Mouse (Mus musculus) spleen, adult 2 months (tissue): ENCODE data around the gene Fut11. TPM values are rescaled to one million over a fixed set of nuclear protein-coding genes. Genes with fewer than 3 reads are reported as not detected.

Experiments used
- DNase-seq, 2 experiments: peaks; one replicate each; pipeline versions ENCODE4 v3.0.0 to v3.0.0-alpha.2; 2012 to 2021; ENCODE audit warnings: low spot score in 2 of 2, low read depth in 1 of 2
- H3K27ac ChIP-seq: fragments of 200-500 bp; 2 replicates; pipeline ENCODE4 v1.5.1; 2012; ENCODE audit warnings: low read length, inconsistent platforms; ENCODE audit not compliant: insufficient read depth
- H3K27me3 ChIP-seq: fragments of 200-500 bp; 2 replicates; pipeline ENCODE4 v1.6.1; 2012; ENCODE audit warnings: mild to moderate bottlenecking, moderate library complexity, low read length, inconsistent platforms; ENCODE audit not compliant: control insufficient read depth, insufficient read depth
- H3K36me3 ChIP-seq: fragments of 200-500 bp; 2 replicates; pipeline ENCODE4 v1.6.1; 2012; ENCODE audit warnings: mild to moderate bottlenecking, low read length, inconsistent platforms; ENCODE audit not compliant: control insufficient read depth, insufficient read depth
- H3K4me1 ChIP-seq: fragments of 200-500 bp; 2 replicates; pipeline ENCODE4 v1.6.1; 2011; ENCODE audit warnings: inconsistent platforms; ENCODE audit not compliant: control insufficient read depth, insufficient read depth, insufficient read length
- H3K4me3 ChIP-seq: fragments of 200-500 bp; 2 replicates; pipeline ENCODE4 v1.5.1; 2011; ENCODE audit warnings: mild to moderate bottlenecking, inconsistent platforms; ENCODE audit not compliant: insufficient read depth, insufficient read length; ENCODE audit errors: extremely low read depth
- CTCF ChIP-seq: fragments of 200-500 bp; IDR thresholded peaks from 2 replicates; pipeline ENCODE4 v1.5.1; 2011; ENCODE audit warnings: mild to moderate bottlenecking, inconsistent platforms; ENCODE audit not compliant: insufficient read depth, insufficient read length, insufficient replicate concordance; ENCODE audit errors: extremely low read depth
- POLR2A ChIP-seq: fragments of 200-500 bp; IDR thresholded peaks from 2 replicates; pipeline ENCODE4 v1.6.1; 2011; ENCODE audit warnings: low read depth, low read length, inconsistent platforms
- WGBS: fragments of 180-500 bp; shearing (Covaris S2); methylation state at CpG from one replicate; pipeline ENCODE4 v1.1.7; 2018; 5-methylcytosine and 5-hydroxymethylcytosine counted together
- polyA plus RNA-seq: library from polyadenylated mRNA; depleted of rRNA; stranded (reverse); fragments of >200 nt; gene quantifications from 2 replicates; pipeline ENCODE4 v1.2.3, GENCODE M21; 2012

Gene Fut11
- polyA plus RNA-seq, 1 experiment: 10.5 TPM

- no peak for TF ChIP-seq CTCF
- TF ChIP-seq POLR2A: no peak
- no peak overlapping the region for H3K4me3 ChIP-seq
- no peak for DNase-seq
- H3K36me3 ChIP-seq: no peaks in the 10 kb centered on the region
- no peaks in the 10 kb centered on the region for H3K27me3 ChIP-seq
- H3K27ac ChIP-seq: no peak overlapping the region
- 87% methylated on average over 9 of the region's 9 CpGs for whole genome bisulfite sequencing
- H3K4me1 ChIP-seq: no peaks in the 10 kb centered on the region
Measured at GRCm38 (mm10) chr14:20655731-20656130, 39.0 kb upstream of the Fut11 start.

GRCm38 (mm10) chr14:20656361-20656760 lies 38.4 kb upstream of the Fut11 start, which contains the start of gene Myoz1:
Gene Myoz1, minus strand, starts transcription at chr14:20656540.
- Histone ChIP-seq H3K36me3 (no peaks in the 10 kb centered on the region), H3K27me3 (no peaks in the 10 kb centered on the region), H3K4me1 (no peaks in the 10 kb centered on the region), H3K4me3 (no peak within 1 kb of the TSS), H3K27ac (no peak within 1 kb of the TSS)
- TF ChIP-seq POLR2A (no peak), CTCF (no peak)
- DNase-seq: no peak
- WGBS: 91% methylated on average over 11 of the region's 11 CpGs

- Histone ChIP-seq H3K4me3 (no peak overlapping the region), H3K27ac (no peak overlapping the region), H3K27me3 (0 out of 2 replicates have a peak, but pooled peaks cover 2% of the 10 kb centered on the region), H3K4me1 (no peaks in the 10 kb centered on the region), H3K36me3 (no peaks in the 10 kb centered on the region)
- no peak for DNase-seq
- no peak for TF ChIP-seq POLR2A
- TF ChIP-seq CTCF: peak; percentile 8; the same call in 1 of the 2 replicates
Measured at GRCm38 (mm10) chr14:20658326-20658725, 36.4 kb upstream of the Fut11 start.

GRCm38 (mm10) chr14:20658902-20659301 lies 35.9 kb upstream of the Fut11 start:
- DNase-seq: no peak
- Histone ChIP-seq H3K4me1 (no peaks in the 10 kb centered on the region), H3K27ac (no peak overlapping the region), H3K4me3 (no peak overlapping the region), H3K27me3 (0 out of 2 replicates have a peak, but pooled peaks cover 2% of the 10 kb centered on the region), H3K36me3 (no peaks in the 10 kb centered on the region)
- TF ChIP-seq POLR2A: no peak
- no peak for TF ChIP-seq CTCF
- WGBS: 90% methylated on average over 6 of the region's 6 CpGs

- H3K27me3 ChIP-seq: 0 out of 2 replicates have a peak, but pooled peaks cover 2% of the 10 kb centered on the region
- H3K4me3 ChIP-seq: no peak overlapping the region
- WGBS: over 99% methylated on average over 7 of the region's 7 CpGs
- no peaks in the 10 kb centered on the region for H3K4me1 ChIP-seq
- DNase-seq: no peak
- H3K36me3 ChIP-seq: no peaks in the 10 kb centered on the region
- TF ChIP-seq CTCF (no peak), POLR2A (no peak)
- H3K27ac ChIP-seq: no peak overlapping the region
Measured at GRCm38 (mm10) chr14:20659687-20660086, 35.1 kb upstream of the Fut11 start.

- H3K4me3 ChIP-seq: peak overlapping the region; percentile 68
- peak overlapping the region; percentile 28; the same call in 1 of the 2 replicates for H3K27ac ChIP-seq
- 0 out of 2 replicates have a peak, but pooled peaks cover 2% of the 10 kb centered on the region for H3K27me3 ChIP-seq
- DNase-seq: peak; percentile 88 to 89
- no peaks in the 10 kb centered on the region for H3K36me3 ChIP-seq
- TF ChIP-seq POLR2A: no peak
- peak; percentile 76; the same call in 1 of the 2 replicates for TF ChIP-seq CTCF
- no peaks in the 10 kb centered on the region for H3K4me1 ChIP-seq
- 3% methylated on average over 52 of the region's 52 CpGs for WGBS
Measured at GRCm38 (mm10) chr14:20660827-20661660, 33.7 kb upstream of the Fut11 start.

GRCm38 (mm10) chr14:20661661-20662331 lies 33.0 kb upstream of the Fut11 start:
- no peak for DNase-seq
- Histone ChIP-seq H3K27ac (no peak overlapping the region), H3K36me3 (no peaks in the 10 kb centered on the region), H3K27me3 (0 out of 2 replicates have a peak, but pooled peaks cover 2% of the 10 kb centered on the region), H3K4me3 (peak overlapping the region; percentile 56; the same call in 1 of the 2 replicates), H3K4me1 (no peaks in the 10 kb centered on the region)
- no peak for TF ChIP-seq POLR2A
- 64% methylated on average over 19 of the region's 19 CpGs for WGBS
